Mouse (Mus musculus) left cerebral cortex, postnatal 4 days (tissue): ENCODE measurements at regions not wholly inside any gene's neighbourhood (a gene's known extent, or its start where the extent isn't known, plus 50 kb on each side); places are given as distances from the start of the nearest gene placed in this dataset.
A peak's percentile ranks its signal among the peaks of the same experiment; 100 is the strongest.

Experiments used
- DNase-seq: peaks from one replicate; pipeline ENCODE4 v3.0.0-alpha.2; 2022
- intact Hi-C: fragments of 180-260 bp; cut with DNase I; formaldehyde crosslinking; loops from one replicate; pipeline ENCODE4 v1.15.1; 2025

DNA sequence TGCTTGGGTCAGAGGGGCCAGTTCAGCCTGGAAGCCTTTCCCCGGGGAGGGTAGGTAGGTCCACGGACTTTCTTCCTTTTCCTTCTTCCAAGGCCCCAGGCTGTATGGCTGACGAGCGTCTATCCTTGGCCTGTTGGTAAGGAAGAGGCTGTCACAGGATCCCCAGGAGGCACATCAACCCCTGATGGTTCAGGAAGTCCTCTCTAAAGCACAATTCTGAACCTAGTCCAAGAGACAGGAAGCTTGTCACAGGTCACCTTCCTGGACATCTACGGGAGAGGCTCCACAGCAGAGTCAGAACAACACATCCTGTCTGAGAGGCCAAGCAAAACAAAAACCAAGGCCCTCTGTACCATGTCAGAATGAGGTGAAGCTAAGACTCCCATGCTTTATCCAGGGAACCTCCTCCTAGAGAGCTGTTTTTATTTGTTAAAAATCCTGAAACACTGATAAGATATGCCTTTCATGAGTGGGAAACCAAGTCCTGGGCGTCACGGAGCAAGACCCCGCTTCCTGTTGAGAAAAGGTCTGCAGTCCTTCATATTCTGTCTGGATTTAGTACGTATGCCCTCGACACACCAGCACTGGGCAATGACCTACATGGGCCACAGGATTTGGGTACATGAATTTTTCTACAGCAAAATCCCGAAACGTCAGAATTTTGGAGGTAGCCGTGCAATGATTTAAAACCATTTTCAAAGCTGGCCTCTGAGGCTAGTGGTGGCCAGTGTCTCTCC lies 52.0 kb upstream of the Snrk start:
- DNase-seq: no peak
- intact Hi-C loops: no loop called here

- intact Hi-C loops: no loop called here
- no peak for DNase-seq
These were observed 59.1 kb upstream of the Pomgnt2 start for GRCm38 (mm10) chr9:122055820-122056550.

- DNase-seq: no peak
- intact Hi-C loops: no loop called here
These were observed 54.8 kb upstream of the Pomgnt2 start for GRCm38 (mm10) chr9:122051716-122052115.

GRCm38 (mm10) chr9:122051096-122051495 lies 54.2 kb upstream of the Pomgnt2 start:
- intact Hi-C loops: no loop called here
- no peak for DNase-seq

- intact Hi-C loops: no loop called here
These were observed 52.1 kb upstream of the Pomgnt2 start for GRCm38 (mm10) chr9:122048999-122049398.

DNA sequence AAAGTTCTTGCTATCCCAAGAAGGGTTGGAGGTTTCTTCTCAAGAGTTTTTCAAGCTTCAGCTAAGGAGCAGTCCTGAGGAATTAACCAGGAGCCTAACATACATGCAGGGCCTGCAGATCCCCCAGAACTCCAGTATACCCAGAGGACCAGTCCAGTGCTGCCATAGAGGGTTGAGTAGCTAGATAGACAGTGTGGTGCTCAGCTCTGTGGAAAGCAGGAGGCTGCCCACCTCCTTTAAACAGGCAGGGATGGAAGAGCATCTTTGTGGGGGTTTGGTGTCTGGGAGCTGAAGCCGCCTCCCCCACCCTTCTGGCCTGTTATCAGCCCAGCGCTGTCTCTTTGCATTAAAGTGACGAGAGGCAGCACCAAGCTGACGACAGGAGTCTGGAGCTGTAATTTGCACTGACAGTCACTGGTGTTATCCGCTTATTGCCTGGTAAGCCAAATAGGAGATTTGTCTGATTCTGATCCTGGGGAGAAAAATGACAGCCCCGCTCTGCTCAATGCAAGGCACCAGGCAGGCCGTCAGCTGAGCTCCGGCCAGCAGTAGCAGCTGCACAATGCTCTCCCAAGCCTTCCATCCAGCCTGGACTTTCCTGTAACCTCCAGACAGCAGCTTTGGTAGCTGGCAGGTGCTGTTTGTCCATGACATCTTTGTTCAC lies 51.2 kb upstream of the Pomgnt2 start:
- intact Hi-C loops: no loop called here
- peak; percentile 82 for DNase-seq

More at GRCm38 (mm10) chr9:122048999-122049398, 52.1 kb upstream of the Pomgnt2 start:
- no peak for DNase-seq
